Mouse (Mus musculus): ENCODE results near the gene 1190007I07Rik. TPM values are rescaled to one million over a fixed set of nuclear protein-coding genes. Genes with fewer than 3 reads are reported as not detected.
"Not testable (repeated sequence)": the region's sequence is repeated elsewhere in the genome, so short reads cannot be mapped to it uniquely, and the experiment has no call there.

The 1190007I07Rik gene
- total RNA-seq, 2 experiments from 2014 or later = 27.6 to 35.3 TPM

GRCm38 (mm10) chr10:82629586-82630255 is 6.7 kb upstream of the 1190007I07Rik start, which contains the start of gene Tdg:
TSS of gene Tdg (plus strand) at chr10:82629828.
- DNase-seq = peak; percentile 90 to 96

- no peak for DNase-seq
These were observed 6.1 kb upstream of the 1190007I07Rik start for GRCm38 (mm10) chr10:82629111-82629585.

GRCm38 (mm10) chr10:82623553-82623932 is 515 bp upstream of the 1190007I07Rik start:
- DNase-seq = not testable (repeated sequence)

GRCm38 (mm10) chr10:82622235-82622634 is 793 bp downstream of the 1190007I07Rik start:
- no peak for DNase-seq

- not testable (repeated sequence) for DNase-seq
These were observed 28.6 kb downstream of the 1190007I07Rik start for GRCm38 (mm10) chr10:82594421-82594820.

- DNase-seq = not testable (repeated sequence)
These were observed 33.4 kb downstream of the 1190007I07Rik start for GRCm38 (mm10) chr10:82589673-82590072.

GRCm38 (mm10) chr10:82571091-82571490 is 51.9 kb downstream of the 1190007I07Rik start:
- DNase-seq = not testable (repeated sequence)

Other genes starting within 250 kb of the 1190007I07Rik start
- not detected for gene Gm1553, start 130.6 kb downstream of the 1190007I07Rik start, total RNA-seq (2021)
- 1 to 10 TPM; 8.6 to 9.6 TPM for gene Tdg, start 6.6 kb upstream of the 1190007I07Rik start, total RNA-seq (2021)
- gene Glt8d2, start 67.4 kb upstream of the 1190007I07Rik start, total RNA-seq (2021) = 1 to 10 TPM; 2.1 to 3.0 TPM
- 10 to 100 TPM; 29.9 to 32.3 TPM for gene Hcfc2, start 72.9 kb upstream of the 1190007I07Rik start, total RNA-seq (2021)
- gene Nfyb, start 140.9 kb upstream of the 1190007I07Rik start, total RNA-seq (2021) = 10 to 100 TPM; 13.0 to 14.5 TPM
- 10 to 100 TPM; 52.4 to 56.4 TPM for gene Txnrd1, start 210.7 kb upstream of the 1190007I07Rik start, total RNA-seq (2021)
- under 1 TPM; 0.20 to 0.28 TPM for gene Eid3, start 243.4 kb upstream of the 1190007I07Rik start, total RNA-seq (2021)

Data from heart, adult 18-20 months (tissue).